Mouse (Mus musculus): Measurements from ENCODE around the gene Zbtb40. TPM values are rescaled to one million over a fixed set of nuclear protein-coding genes. Genes with fewer than 3 reads are reported as not detected.
A peak's percentile ranks its signal among the peaks of the same experiment; 100 is the strongest.

Gene Zbtb40
- polyA plus RNA-seq, 1 experiment from 2014 or later: 3.5 TPM

DNA sequence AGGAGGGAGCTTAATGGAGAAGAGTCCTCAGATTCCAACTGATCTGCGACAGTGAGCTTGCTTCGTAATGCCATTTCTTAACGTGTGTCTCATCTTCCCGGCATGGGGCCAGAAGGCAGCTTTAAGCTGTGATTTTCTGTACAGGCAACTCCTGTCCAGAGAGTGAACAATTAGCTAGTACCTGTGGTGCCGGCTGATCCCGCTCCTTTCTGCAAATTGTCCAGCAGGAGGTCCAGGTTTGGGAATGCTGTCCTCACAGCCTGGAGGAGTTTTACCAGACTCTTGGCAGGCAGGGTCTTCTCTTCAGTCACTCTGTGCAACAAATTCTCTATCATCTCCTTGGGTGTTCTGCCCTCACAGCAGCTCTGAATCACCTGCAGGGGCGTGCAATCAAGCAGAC is 47.6 kb downstream of the Zbtb40 start:
- H3K4me1 ChIP-seq (ENCODE audit: control insufficient read depth, insufficient read depth, low read length): no peaks in the 10 kb centered on the region
- H3K9me3 ChIP-seq (replicated peaks; ENCODE audit: control insufficient read depth, low read length): no peaks in the 10 kb centered on the region
- no peaks in the 10 kb centered on the region for H3K27me3 ChIP-seq (ENCODE audit: control insufficient read depth, insufficient read depth, low read length)
- 88% methylated on average over 7 of the region's 7 CpGs for WGBS
- H3K36me3 ChIP-seq (ENCODE audit: control insufficient read depth, insufficient read depth, low read length): no peaks in the 10 kb centered on the region
- no peak overlapping the region for H3K27ac ChIP-seq (ENCODE audit: low read length)
- no peak overlapping the region for H3K9ac ChIP-seq (ENCODE audit: low read length)
- no peak overlapping the region for H3K4me2 ChIP-seq (ENCODE audit: low read depth, low read length)
- no peak for ATAC-seq (ENCODE audit: insufficient read depth, low FRiP score)
- no peak overlapping the region for H3K4me3 ChIP-seq (replicated peaks; ENCODE audit: low read length)

DNA sequence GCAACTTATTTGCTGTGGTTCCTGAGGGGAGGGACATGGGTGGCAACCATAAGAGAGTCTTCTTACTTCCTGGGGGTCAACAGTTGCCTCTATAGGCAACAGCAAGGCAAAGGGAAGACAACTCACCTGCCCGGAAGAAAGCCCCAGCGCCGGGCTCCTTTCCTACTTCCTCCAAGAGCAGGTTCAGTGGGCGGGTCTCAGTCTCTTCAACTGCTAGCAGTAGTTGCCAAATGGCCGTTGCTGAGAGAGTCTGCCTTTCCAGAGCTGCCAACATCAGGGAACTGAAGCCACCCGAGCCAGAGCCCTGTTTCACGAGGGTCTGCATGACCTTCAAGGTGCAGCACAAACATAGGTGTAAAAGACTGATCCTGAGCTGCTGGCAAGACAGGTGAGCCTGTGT is 50.2 kb downstream of the Zbtb40 start:
- no peak overlapping the region for H3K27ac ChIP-seq (ENCODE audit: low read length)
- H3K27me3 ChIP-seq (ENCODE audit: control insufficient read depth, insufficient read depth, low read length): no peaks in the 10 kb centered on the region
- no peak overlapping the region for H3K4me3 ChIP-seq (replicated peaks; ENCODE audit: low read length)
- H3K4me2 ChIP-seq (ENCODE audit: low read depth, low read length): no peak overlapping the region
- 0 out of 2 replicates have a peak, but pooled peaks cover 7% of the 10 kb centered on the region for H3K36me3 ChIP-seq (ENCODE audit: control insufficient read depth, insufficient read depth, low read length)
- H3K9me3 ChIP-seq (replicated peaks; ENCODE audit: control insufficient read depth, low read length): no peaks in the 10 kb centered on the region
- H3K9ac ChIP-seq (ENCODE audit: low read length): no peak overlapping the region
- H3K4me1 ChIP-seq (ENCODE audit: control insufficient read depth, insufficient read depth, low read length): no peaks in the 10 kb centered on the region
- no peak for ATAC-seq (ENCODE audit: insufficient read depth, low FRiP score)
- 77% methylated on average over 7 of the region's 7 CpGs for WGBS

DNA sequence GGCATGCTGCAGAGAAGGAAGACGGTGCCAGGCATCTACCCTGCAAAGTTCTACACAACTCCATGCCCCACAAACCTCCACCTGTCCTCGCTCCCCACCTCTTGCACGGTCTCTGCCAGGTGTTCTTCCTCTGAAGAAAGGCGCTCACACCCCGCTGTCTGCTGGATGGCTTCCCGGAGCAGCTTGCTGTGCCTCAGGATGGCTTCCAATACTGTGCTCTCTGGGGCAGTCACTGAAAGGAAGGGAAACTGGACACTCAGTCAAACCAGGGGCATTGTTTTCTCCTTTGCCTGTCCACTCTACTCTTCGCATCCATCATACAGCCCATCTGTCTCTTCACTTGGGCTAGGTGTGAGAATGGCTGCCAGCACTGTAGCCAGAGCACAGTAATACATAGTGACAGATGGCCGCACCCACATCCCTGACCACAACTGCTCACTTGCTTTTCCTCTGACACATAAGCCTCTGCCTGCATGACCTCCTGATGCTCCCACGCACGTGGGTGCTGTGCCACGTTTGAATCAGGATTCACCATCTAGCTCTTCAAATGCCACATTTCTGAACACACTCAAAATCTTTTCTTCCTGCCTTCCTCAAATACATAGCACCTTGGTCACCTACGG is 50.8 kb downstream of the Zbtb40 start:
- ATAC-seq (ENCODE audit: insufficient read depth, low FRiP score): no peak
- Histone ChIP-seq H3K27ac (ENCODE audit: low read length) (no peak overlapping the region), H3K36me3 (ENCODE audit: control insufficient read depth, insufficient read depth, low read length) (0 out of 2 replicates have a peak, but pooled peaks cover 7% of the 10 kb centered on the region), H3K9me3 (replicated peaks; ENCODE audit: control insufficient read depth, low read length) (no peaks in the 10 kb centered on the region), H3K4me2 (ENCODE audit: low read depth, low read length) (no peak overlapping the region), H3K4me1 (ENCODE audit: control insufficient read depth, insufficient read depth, low read length) (no peaks in the 10 kb centered on the region), H3K27me3 (ENCODE audit: control insufficient read depth, insufficient read depth, low read length) (no peaks in the 10 kb centered on the region), H3K9ac (ENCODE audit: low read length) (no peak overlapping the region), H3K4me3 (replicated peaks; ENCODE audit: low read length) (no peak overlapping the region)
- WGBS: 82% methylated on average over 12 of the region's 12 CpGs

DNA sequence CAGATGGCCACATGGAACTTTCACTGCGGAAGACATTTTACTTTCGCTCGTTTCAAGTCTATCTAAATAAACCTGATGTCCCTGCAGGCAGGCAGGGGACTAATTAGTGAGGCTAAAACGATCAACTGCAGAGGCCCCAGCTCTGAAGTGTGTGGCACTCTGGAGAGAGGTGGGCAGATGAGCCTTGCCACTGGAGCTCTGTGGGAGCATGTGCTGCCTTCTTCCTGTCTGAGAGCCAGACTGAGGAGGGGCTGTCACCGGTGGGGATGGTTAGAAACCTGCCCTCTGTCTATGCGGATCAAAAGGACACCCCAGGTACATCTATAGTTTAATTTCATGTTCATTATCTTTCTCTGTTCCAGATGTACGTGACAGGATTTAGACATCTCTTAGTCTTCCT is 51.7 kb downstream of the Zbtb40 start:
- Histone ChIP-seq H3K4me1 (ENCODE audit: control insufficient read depth, insufficient read depth, low read length) (no peaks in the 10 kb centered on the region), H3K4me2 (ENCODE audit: low read depth, low read length) (no peak overlapping the region), H3K36me3 (ENCODE audit: control insufficient read depth, insufficient read depth, low read length) (0 out of 2 replicates have a peak, but pooled peaks cover 7% of the 10 kb centered on the region), H3K27ac (ENCODE audit: low read length) (no peak overlapping the region), H3K9ac (ENCODE audit: low read length) (no peak overlapping the region), H3K27me3 (ENCODE audit: control insufficient read depth, insufficient read depth, low read length) (no peaks in the 10 kb centered on the region), H3K4me3 (replicated peaks; ENCODE audit: low read length) (no peak overlapping the region), H3K9me3 (replicated peaks; ENCODE audit: control insufficient read depth, low read length) (no peaks in the 10 kb centered on the region)
- WGBS: 72% methylated on average over 7 of the region's 7 CpGs
- ATAC-seq (ENCODE audit: insufficient read depth, low FRiP score): no peak

DNA sequence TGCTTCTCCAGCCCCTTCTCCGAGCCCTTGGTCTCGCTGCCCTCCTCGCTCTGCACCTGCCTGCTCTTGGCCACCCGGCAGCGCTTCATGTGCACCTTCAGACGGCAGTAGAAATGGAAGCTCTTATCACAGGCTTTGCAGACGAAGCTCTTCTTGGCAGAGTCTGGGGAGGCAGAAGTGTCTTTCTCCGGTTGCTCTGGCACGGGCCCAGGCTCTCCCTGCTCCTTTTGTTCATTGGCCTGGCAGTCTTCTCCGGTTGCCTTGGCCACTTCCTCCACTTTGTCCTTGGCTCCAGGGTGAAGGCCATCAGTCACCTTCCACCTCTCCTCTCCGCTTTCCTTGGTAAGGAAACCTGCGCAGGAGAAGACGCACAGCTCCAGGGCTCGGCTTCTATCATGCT is 53.2 kb downstream of the Zbtb40 start:
- H3K4me3 ChIP-seq (replicated peaks; ENCODE audit: low read length): no peak overlapping the region
- H3K9ac ChIP-seq (ENCODE audit: low read length): no peak overlapping the region
- no peak overlapping the region for H3K4me2 ChIP-seq (ENCODE audit: low read depth, low read length)
- H3K9me3 ChIP-seq (replicated peaks; ENCODE audit: control insufficient read depth, low read length): no peaks in the 10 kb centered on the region
- no peak for ATAC-seq (ENCODE audit: insufficient read depth, low FRiP score)
- no peak overlapping the region for H3K27ac ChIP-seq (ENCODE audit: low read length)
- H3K36me3 ChIP-seq (ENCODE audit: control insufficient read depth, insufficient read depth, low read length): peaks cover 7% of the 10 kb centered on the region; the same call in 1 of the 2 replicates
- 88% methylated on average over 14 of the region's 14 CpGs for whole genome bisulfite sequencing
- H3K27me3 ChIP-seq (ENCODE audit: control insufficient read depth, insufficient read depth, low read length): no peaks in the 10 kb centered on the region
- no peaks in the 10 kb centered on the region for H3K4me1 ChIP-seq (ENCODE audit: control insufficient read depth, insufficient read depth, low read length)

DNA sequence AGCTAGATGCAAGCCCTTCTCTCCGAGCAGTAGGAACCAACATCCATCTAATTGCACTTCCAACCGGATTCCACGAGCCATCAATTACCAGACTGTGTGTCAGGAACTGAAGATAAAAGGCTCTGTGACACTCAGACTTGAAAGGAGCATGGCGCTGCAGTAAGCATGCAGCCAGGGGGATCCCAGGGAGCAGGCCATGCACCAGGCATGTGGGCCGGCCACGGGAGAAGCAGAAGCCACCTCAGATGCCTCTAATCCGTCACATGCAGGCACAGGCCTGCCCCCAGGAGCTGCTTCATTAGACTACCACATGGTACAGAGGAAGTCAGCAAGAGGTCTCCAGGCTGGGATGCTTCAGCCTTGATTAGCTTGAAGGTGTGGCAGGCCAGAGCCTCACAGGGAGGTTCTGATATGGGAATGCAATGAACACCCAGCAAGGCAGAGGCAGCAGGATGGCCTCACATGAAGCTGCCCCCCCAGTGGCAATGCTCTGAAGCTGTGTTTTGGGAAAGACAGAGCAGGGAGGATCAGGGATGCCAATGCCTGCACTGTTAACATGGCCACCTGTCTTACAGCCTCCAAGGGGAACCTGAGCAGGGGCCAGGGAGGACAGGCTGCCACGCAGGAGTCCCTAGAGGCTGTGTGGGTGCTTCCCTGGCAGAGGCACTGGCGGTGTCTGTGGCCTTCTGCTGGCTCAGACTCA is 66.5 kb downstream of the Zbtb40 start:
- 59% methylated on average over 9 of the region's 9 CpGs for WGBS
- Histone ChIP-seq H3K9me3 (replicated peaks; ENCODE audit: control insufficient read depth, low read length) (no peaks in the 10 kb centered on the region), H3K4me2 (ENCODE audit: low read depth, low read length) (no peak overlapping the region), H3K27me3 (ENCODE audit: control insufficient read depth, insufficient read depth, low read length) (no peaks in the 10 kb centered on the region), H3K9ac (ENCODE audit: low read length) (no peak overlapping the region), H3K4me3 (replicated peaks; ENCODE audit: low read length) (no peak overlapping the region), H3K4me1 (ENCODE audit: control insufficient read depth, insufficient read depth, low read length) (no peaks in the 10 kb centered on the region), H3K36me3 (ENCODE audit: control insufficient read depth, insufficient read depth, low read length) (no peaks in the 10 kb centered on the region), H3K27ac (ENCODE audit: low read length) (no peak overlapping the region)
- ATAC-seq (ENCODE audit: insufficient read depth, low FRiP score): no peak

DNA sequence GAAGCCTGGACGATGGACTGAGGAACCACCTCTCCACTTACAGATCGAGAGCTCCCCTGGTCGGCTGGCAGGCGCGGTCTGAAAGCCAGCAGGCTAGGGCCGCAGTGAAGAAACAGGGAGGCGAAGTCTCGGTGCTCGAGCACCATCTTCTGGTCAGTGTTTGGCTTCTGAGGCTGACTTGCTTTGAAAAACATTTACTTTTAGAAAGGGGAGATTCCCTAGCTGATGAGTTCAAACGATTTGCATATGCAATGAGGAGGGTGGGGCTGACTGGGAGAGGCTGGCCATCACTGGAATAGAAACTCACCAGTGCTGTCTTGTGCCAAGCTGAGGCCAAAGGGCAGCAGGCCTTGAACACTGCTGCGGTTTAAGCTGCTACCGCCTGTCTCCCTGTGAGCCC is 67.3 kb downstream of the Zbtb40 start:
- 16% methylated on average over 12 of the region's 12 CpGs for WGBS
- ATAC-seq (ENCODE audit: insufficient read depth, low FRiP score): peak; percentile 51; the same call in 1 of the 2 replicates
- H3K9ac ChIP-seq (ENCODE audit: low read length): no peak overlapping the region
- no peaks in the 10 kb centered on the region for H3K4me1 ChIP-seq (ENCODE audit: control insufficient read depth, insufficient read depth, low read length)
- H3K27me3 ChIP-seq (ENCODE audit: control insufficient read depth, insufficient read depth, low read length): no peaks in the 10 kb centered on the region
- H3K4me3 ChIP-seq (replicated peaks; ENCODE audit: low read length): no peak overlapping the region
- no peaks in the 10 kb centered on the region for H3K36me3 ChIP-seq (ENCODE audit: control insufficient read depth, insufficient read depth, low read length)
- H3K27ac ChIP-seq (ENCODE audit: low read length): no peak overlapping the region
- no peaks in the 10 kb centered on the region for H3K9me3 ChIP-seq (replicated peaks; ENCODE audit: control insufficient read depth, low read length)
- H3K4me2 ChIP-seq (ENCODE audit: low read depth, low read length): no peak overlapping the region

DNA sequence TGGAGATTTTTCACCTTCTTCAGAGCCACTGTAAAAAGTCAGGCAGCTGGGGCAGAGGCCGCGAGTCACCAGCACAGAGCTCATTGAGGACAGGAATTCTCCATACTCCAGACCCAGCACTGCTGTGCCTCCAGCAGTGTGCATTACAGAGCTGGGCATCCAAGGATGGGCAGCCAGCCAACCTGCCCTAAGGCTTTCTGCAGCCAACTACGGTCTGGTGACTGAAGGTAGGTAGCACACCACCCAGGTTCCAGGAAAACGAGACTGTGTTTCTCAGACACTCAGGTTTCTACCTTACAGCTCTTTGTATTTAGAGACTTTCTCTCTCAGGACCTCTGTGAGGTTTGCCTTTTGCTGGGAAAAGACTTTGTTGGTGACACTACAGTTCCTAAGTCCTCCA is 67.7 kb downstream of the Zbtb40 start:
- H3K4me1 ChIP-seq (ENCODE audit: control insufficient read depth, insufficient read depth, low read length): no peaks in the 10 kb centered on the region
- 73% methylated on average over 4 of the region's 4 CpGs for WGBS

DNA sequence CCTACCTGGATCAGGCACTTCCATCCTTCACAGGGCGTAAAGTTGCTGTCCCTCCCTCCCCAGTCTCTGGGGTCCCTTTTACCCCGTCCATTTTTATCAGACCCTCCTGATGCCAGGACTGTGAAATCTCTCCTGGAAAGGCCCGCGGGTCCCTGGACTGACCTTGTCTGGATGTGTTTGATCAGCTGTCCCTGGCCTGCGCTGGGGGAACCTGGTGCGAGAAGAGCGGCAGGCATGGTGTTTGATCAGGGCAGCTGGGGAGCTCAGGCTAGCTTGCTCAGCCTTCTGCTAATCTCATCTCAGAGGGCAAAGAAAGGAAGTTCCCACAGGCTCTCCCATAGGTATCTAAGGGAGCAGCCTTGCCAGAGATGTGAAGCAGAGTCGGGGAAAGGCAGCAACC is 71.4 kb downstream of the Zbtb40 start:
- H3K36me3 ChIP-seq (ENCODE audit: control insufficient read depth, insufficient read depth, low read length): no peaks in the 10 kb centered on the region
- H3K27me3 ChIP-seq (ENCODE audit: control insufficient read depth, insufficient read depth, low read length): no peaks in the 10 kb centered on the region
- H3K9me3 ChIP-seq (replicated peaks; ENCODE audit: control insufficient read depth, low read length): no peaks in the 10 kb centered on the region
- ATAC-seq (ENCODE audit: insufficient read depth, low FRiP score): no peak
- H3K9ac ChIP-seq (ENCODE audit: low read length): no peak overlapping the region
- no peak overlapping the region for H3K4me3 ChIP-seq (replicated peaks; ENCODE audit: low read length)
- no peak overlapping the region for H3K27ac ChIP-seq (ENCODE audit: low read length)
- 41% methylated on average over 8 of the region's 8 CpGs for WGBS
- H3K4me2 ChIP-seq (ENCODE audit: low read depth, low read length): no peak overlapping the region
- H3K4me1 ChIP-seq (ENCODE audit: control insufficient read depth, insufficient read depth, low read length): no peaks in the 10 kb centered on the region

More for the DNA sequence above, 67.7 kb downstream of the Zbtb40 start:
- no peaks in the 10 kb centered on the region for H3K9me3 ChIP-seq (replicated peaks; ENCODE audit: control insufficient read depth, low read length)
- H3K4me2 ChIP-seq (ENCODE audit: low read depth, low read length): no peak overlapping the region
- no peaks in the 10 kb centered on the region for H3K36me3 ChIP-seq (ENCODE audit: control insufficient read depth, insufficient read depth, low read length)
- H3K4me3 ChIP-seq (replicated peaks; ENCODE audit: low read length): no peak overlapping the region
- H3K27me3 ChIP-seq (ENCODE audit: control insufficient read depth, insufficient read depth, low read length): no peaks in the 10 kb centered on the region
- no peak for ATAC-seq (ENCODE audit: insufficient read depth, low FRiP score)
- no peak overlapping the region for H3K27ac ChIP-seq (ENCODE audit: low read length)
- no peak overlapping the region for H3K9ac ChIP-seq (ENCODE audit: low read length)
